Mouse (Mus musculus): ENCODE measurements around the gene Plpp3.

DNA sequence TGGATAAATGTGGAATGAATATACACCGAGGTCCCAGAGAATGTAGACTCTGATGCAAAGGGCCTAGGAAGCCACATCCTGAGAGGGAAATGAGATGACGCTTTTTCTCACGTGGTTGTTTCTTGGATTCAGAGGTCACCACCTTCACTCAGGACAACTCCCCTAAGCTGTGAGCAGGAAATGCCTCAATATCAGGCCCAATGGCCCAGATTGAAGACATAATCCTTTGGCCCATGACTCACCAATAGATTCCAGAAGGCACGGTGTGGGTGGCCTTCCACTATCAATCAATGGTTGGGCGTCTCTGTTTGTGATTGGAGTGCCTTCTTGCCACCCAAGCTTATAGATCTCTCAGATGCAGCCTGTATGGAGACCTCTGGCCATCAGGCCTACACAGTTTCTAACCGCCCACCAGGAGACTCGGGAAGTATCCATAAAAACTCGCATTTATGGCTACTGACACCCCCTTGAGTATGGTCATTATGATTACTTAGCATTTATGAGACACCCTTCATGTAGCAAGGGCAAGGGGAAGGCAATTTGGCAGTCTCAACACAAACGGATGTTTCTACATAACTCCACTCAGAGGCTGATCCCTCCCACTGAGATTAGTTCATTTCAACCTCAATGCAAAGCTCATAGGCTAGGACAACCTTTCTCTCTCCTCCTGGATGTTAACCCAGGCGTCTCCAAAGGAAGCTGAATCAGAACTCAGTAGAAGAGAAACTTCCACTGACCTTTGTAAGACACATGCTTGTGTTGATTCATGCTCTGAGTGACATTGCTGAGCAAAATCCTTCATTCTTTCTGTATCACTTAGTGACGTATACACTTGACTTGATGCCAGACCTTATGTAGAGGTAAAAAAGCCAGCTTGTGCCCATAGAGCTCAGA, 100.8 kb downstream of the Plpp3 start:
- TF ChIP-seq EP300 (IDR thresholded peaks at IDR 0.05; ENCODE audit: low read depth in 1 of 2, low read length in 2 of 2): no peak
- no peak for TF ChIP-seq CTCF (IDR thresholded peaks at IDR 0.05 in 2 of 3, conservative IDR thresholded peaks at IDR 0.05 in 1 of 3; ENCODE audit: control insufficient read depth in 1 of 3, insufficient read depth in 1 of 3, low read depth in 2 of 3, low read length in 3 of 3, poor library complexity in 1 of 3, severe bottlenecking in 1 of 3)
- TF ChIP-seq TAL1 (IDR thresholded peaks at IDR 0.05; ENCODE audit: low read length): no peak
- TF ChIP-seq POLR2AphosphoS5 (IDR thresholded peaks at IDR 0.05; ENCODE audit: borderline replicate concordance, low read depth, low read length): no peak
- TF ChIP-seq POLR2A (IDR thresholded peaks at IDR 0.05; ENCODE audit: control insufficient read depth in 1 of 2, insufficient read depth in 1 of 2, low read depth in 1 of 2, low read length in 2 of 2, poor library complexity in 1 of 2): no peak
- TF ChIP-seq MAZ (IDR thresholded peaks at IDR 0.05; ENCODE audit: low read depth, low read length): no peak
- no peak for TF ChIP-seq POLR2AphosphoS2 (IDR thresholded peaks at IDR 0.05; ENCODE audit: low read length)
- TF ChIP-seq MXI1 (IDR thresholded peaks at IDR 0.05; ENCODE audit: low read depth, low read length): no peak
- TF ChIP-seq JUND (IDR thresholded peaks at IDR 0.05; ENCODE audit: low read depth, low read length): no peak
- no peak for TF ChIP-seq CHD2 (IDR thresholded peaks at IDR 0.05; ENCODE audit: low read length)
- TF ChIP-seq GATA1 (IDR thresholded peaks at IDR 0.05; ENCODE audit: low read depth, low read length): no peak
- no peak for TF ChIP-seq RCOR1 (IDR thresholded peaks at IDR 0.05; ENCODE audit: low read depth, low read length)
